Mouse (Mus musculus) bone marrow macrophage, adult 2 months (primary cell): Measurements from ENCODE around the gene Nfe2l2.

Experiments used
- CTCF ChIP-seq: IDR thresholded peaks from 2 replicates; pipeline ENCODE4 v1.5.1; 2012; ENCODE audit warnings: low read depth, mild to moderate bottlenecking, low read length, moderate library complexity
- POLR2A ChIP-seq: IDR thresholded peaks from 2 replicates; pipeline ENCODE4 v1.6.1; 2012; ENCODE audit warnings: mild to moderate bottlenecking, low read depth, low read length, borderline replicate concordance

DNA sequence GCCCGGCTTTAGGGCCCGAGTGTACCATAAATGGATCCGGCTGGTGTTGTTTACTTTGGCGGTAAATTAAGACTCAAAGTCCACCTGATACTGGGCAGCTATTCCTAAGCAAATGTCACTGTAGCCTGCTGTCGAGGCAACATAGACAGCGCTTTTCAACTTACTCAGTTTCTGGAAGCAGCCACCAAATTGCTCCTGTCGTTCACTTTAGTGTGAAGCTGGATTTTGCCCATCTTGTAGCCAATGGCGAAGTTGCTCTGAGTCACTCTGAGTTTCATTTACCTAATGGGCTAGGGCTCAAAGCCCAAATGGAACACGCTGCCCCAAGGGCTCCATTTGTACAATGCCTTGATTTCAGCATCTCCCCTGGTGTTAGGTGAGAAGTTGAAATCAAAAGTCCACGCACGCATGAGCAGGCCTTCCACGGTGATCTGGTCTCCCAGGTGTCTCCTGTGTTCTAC is 71.7 kb downstream of the Nfe2l2 start:
- TF ChIP-seq CTCF (no peak), POLR2A (no peak)
